Comparison of ENCODE assay signal across 8 mouse cellular contexts in genomic region chr4:87367732-87368412, GRCm38 (mm10).
A peak's percentile ranks its signal among the peaks of the same experiment; 100 is the strongest.
DNase-seq lines count a peak whose midpoint lies in the region; ATAC-seq and TF ChIP-seq lines count a peak whose summit lies in the region.

No protein-coding gene starts in this region.

- peak overlapping the region; percentile 68 for H3K9ac ChIP-seq in hindbrain, embryonic 11.5 days (ENCODE audit: low read depth, low read length)
- peak overlapping the region; percentile 55 for H3K9ac ChIP-seq in lung, embryonic 16.5 days (ENCODE audit: low read length)

- no peaks in the 10 kb centered on the region for H3K9me3 ChIP-seq in hindbrain, embryonic 11.5 days (ENCODE audit: control insufficient read depth, low read length)
- H3K9me3 ChIP-seq in lung, embryonic 16.5 days (ENCODE audit: control insufficient read depth, low read length), result no peaks in the 10 kb centered on the region

- H3K27me3 ChIP-seq in hindbrain, embryonic 11.5 days (ENCODE audit: control insufficient read depth, insufficient read depth, low read length), result no peaks in the 10 kb centered on the region
- no peaks in the 10 kb centered on the region for H3K27me3 ChIP-seq in lung, embryonic 16.5 days (ENCODE audit: control insufficient read depth, insufficient read depth, low read depth, low read length)
- no peaks in the 10 kb centered on the region for H3K27me3 ChIP-seq in thymus, adult 2 months (ENCODE audit: control insufficient read depth, insufficient read depth, low read length)

- TF ChIP-seq POLR2A in thymus, adult 2 months (IDR thresholded peaks at IDR 0.05; ENCODE audit: control insufficient read depth, extremely low read depth, insufficient read depth, low read length, poor library complexity), result no peak

- H3K27ac ChIP-seq in hindbrain, embryonic 11.5 days (ENCODE audit: low read depth, low read length), result peak overlapping the region; percentile 60
- peak overlapping the region; percentile 67 for H3K27ac ChIP-seq in lung, embryonic 16.5 days (ENCODE audit: low read length)
- no peak overlapping the region for H3K27ac ChIP-seq in thymus, adult 2 months (ENCODE audit: control insufficient read depth, insufficient read depth, low read length)

- DNase-seq in Muller cell, postnatal 12 days (ENCODE audit: inconsistent ontology term), result peak; percentile 80
- peak; percentile 85 for DNase-seq in cerebellum, adult 9-10 months
- peak; percentile 66 to 92 for DNase-seq in frontal cortex, adult 2 months (ENCODE audit: extremely low spot score in 1 of 2, low spot score in 1 of 2)
- DNase-seq in hindbrain, embryonic 11.5 days (ENCODE audit: low spot score), result peak; percentile 91
- DNase-seq in layer of hippocampus, adult 9-11 months, result peak; percentile 80
- DNase-seq in ovary, adult 18-20 months (ENCODE audit: low spot score), result peak; percentile 66
- DNase-seq in thymus, adult 2 months, result peak; percentile 85

- H3K36me3 ChIP-seq in hindbrain, embryonic 11.5 days (ENCODE audit: control insufficient read depth, insufficient read depth, low read length), result no peaks in the 10 kb centered on the region
- H3K36me3 ChIP-seq in lung, embryonic 16.5 days (ENCODE audit: control insufficient read depth, insufficient read depth, low read length), result no peaks in the 10 kb centered on the region
- H3K36me3 ChIP-seq in thymus, adult 2 months (ENCODE audit: control insufficient read depth, insufficient read depth, low read length), result no peaks in the 10 kb centered on the region

- 12% methylated on average over 19 of the region's 19 CpGs for WGBS in hindbrain, embryonic 11.5 days
- WGBS in lung, embryonic 16.5 days, result 5% methylated on average over 19 of the region's 19 CpGs
- WGBS in thymus, adult 2 months, result 13% methylated on average over 19 of the region's 19 CpGs

- H3K4me3 ChIP-seq in hindbrain, embryonic 11.5 days (ENCODE audit: low read depth, low read length), result peak overlapping the region; percentile 32
- peak overlapping the region; percentile 45 for H3K4me3 ChIP-seq in lung, embryonic 16.5 days (ENCODE audit: low read length)
- peak overlapping the region; percentile 51 for H3K4me3 ChIP-seq in thymus, adult 2 months (ENCODE audit: control insufficient read depth, insufficient read depth, low read length)

- peak overlapping the region; percentile 44 for H3K4me2 ChIP-seq in hindbrain, embryonic 11.5 days (replicated peaks; ENCODE audit: low read depth, low read length)
- H3K4me2 ChIP-seq in lung, embryonic 16.5 days (ENCODE audit: low read depth, low read length), result peak overlapping the region; percentile 65

- peak; percentile 80 for ATAC-seq in hindbrain, embryonic 11.5 days (ENCODE audit: low FRiP score)
- ATAC-seq in lung, embryonic 16.5 days (ENCODE audit: low read depth), result peak; percentile 90

- H3K4me1 ChIP-seq in hindbrain, embryonic 11.5 days (replicated peaks; ENCODE audit: control insufficient read depth, insufficient read depth, low read length), result no peaks in the 10 kb centered on the region; the same call in 1 of the 2 replicates
- H3K4me1 ChIP-seq in lung, embryonic 16.5 days (replicated peaks; ENCODE audit: control insufficient read depth, insufficient read depth, low read length), result peaks cover 18% of the 10 kb centered on the region
- H3K4me1 ChIP-seq in thymus, adult 2 months (replicated peaks; ENCODE audit: control insufficient read depth, insufficient read depth, low read length), result peaks cover 5% of the 10 kb centered on the region; the same call in 1 of the 2 replicates

- TF ChIP-seq CTCF in thymus, adult 2 months (IDR thresholded peaks at IDR 0.05; ENCODE audit: borderline replicate concordance, control insufficient read depth, extremely low read depth, insufficient read depth, low read length, poor library complexity), result peak; percentile 93
